Mouse (Mus musculus) liver, postnatal 0 days (tissue): ENCODE measurements around the gene Rpl21.

Experiments used
- CTCF ChIP-seq: sonication (generic); IDR thresholded peaks from 2 replicates; pipeline ENCODE4 v1.5.1; 2016; ENCODE audit warnings: antibody characterized with exemption, low read depth
- EP300 ChIP-seq: IDR thresholded peaks from 2 replicates; pipeline ENCODE4 v1.6.1; 2016; ENCODE audit warnings: antibody characterized with exemption, low read depth, mild to moderate bottlenecking

GRCm38 (mm10) chr5:146798031-146798430, 34.7 kb upstream of the Rpl21 start:
- TF ChIP-seq CTCF (no peak), EP300 (no peak)
